Mouse (Mus musculus) cerebellum, adult 2 months (tissue): ENCODE results near the gene Timm10.

Experiments used
- CTCF ChIP-seq: fragments of 200-500 bp; IDR thresholded peaks from 2 replicates; pipeline ENCODE4 v1.5.1; 2011; ENCODE audit warnings: low read depth, mild to moderate bottlenecking, control low read depth, low read length, moderate library complexity, borderline replicate concordance; ENCODE audit not compliant: insufficient read depth
- POLR2A ChIP-seq: fragments of 200-500 bp; IDR thresholded peaks from 2 replicates; pipeline ENCODE4 v1.6.1; 2011; ENCODE audit warnings: low read length, control low read depth, borderline replicate concordance; ENCODE audit not compliant: insufficient read depth

DNA sequence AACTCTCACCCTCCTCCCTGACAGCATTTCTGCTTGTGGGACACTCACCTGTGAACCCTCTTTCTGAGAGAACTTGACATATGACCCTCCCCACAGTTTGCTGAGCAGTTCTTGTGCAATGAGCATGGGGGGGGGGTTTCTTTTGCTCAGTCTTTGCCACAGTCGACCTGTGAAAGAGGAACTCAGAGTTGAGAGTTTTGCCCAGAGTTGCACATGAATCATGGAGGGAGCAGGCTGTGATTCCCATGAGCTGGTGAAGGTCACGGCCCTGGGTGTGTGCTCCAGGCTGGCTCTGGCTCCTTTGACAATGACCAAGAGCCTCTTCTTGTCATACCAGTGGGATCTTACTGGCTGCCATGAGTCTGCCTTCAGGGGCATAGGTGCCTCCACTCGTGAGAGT lies 35.4 kb downstream of the Timm10 start:
- no peak for TF ChIP-seq POLR2A
- no peak for TF ChIP-seq CTCF
